Mouse (Mus musculus): Measurements from ENCODE around the gene Sgip1.

DNA sequence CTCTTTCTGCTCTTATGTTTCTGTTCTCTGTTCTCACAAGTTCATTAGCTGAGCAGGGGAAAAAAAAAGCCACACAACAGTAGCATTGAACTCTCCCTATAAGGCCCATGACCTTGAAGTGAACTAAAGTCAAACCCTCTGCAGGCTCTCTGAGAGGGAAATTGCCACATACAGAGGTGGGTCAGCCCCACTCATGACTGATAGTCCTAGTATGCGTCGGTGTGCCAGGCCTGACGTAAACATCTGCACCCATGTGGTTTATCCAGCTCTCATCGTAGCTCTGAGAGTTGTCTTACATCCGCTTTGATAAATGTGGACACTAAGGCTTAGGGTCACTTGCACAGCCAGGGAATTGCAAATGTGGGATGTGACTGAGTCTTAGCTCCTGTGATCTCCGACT lies 38.8 kb downstream of the Sgip1 start:
- no peak for TF ChIP-seq CTCF (IDR thresholded peaks at IDR 0.05; ENCODE audit: insufficient read depth, low read depth, low read length)
- no peak for TF ChIP-seq POLR2A (IDR thresholded peaks at IDR 0.05; ENCODE audit: insufficient read depth, low read depth, low read length)
